In genomic region chr2:33477961-33478755, GRCm38 (mm10) we compare ENCODE assay signal across 23 mouse cellular contexts. TPM values are rescaled to one million over a fixed set of nuclear protein-coding genes. Genes with fewer than 3 reads are reported as not detected.
DNase-seq lines count a peak whose midpoint lies in the region; ATAC-seq and TF ChIP-seq lines count a peak whose summit lies in the region.
"Had no signal": no experiment of that assay in that cellular context is flagged by ENCODE, and none has a peak within 500 bp of the region (broad histone marks: within the 10 kb centered on the region; RNA-seq: fewer than 3 reads in every experiment).

No protein-coding gene starts in this region.

- DNase-seq in layer of hippocampus, adult 2 months (ENCODE audit: low spot score in 2 of 2): no peak
- DNase-seq in layer of hippocampus, adult 9-11 months: no peak
- DNase-seq in midbrain, embryonic 11.5 days (ENCODE audit: low spot score, missing footprints): peak; percentile 57
- DNase-seq in midbrain, postnatal 0 days (ENCODE audit: low spot score): no peak
- peak; percentile 74 for DNase-seq in ZHBTc4 (ENCODE audit: low read depth, low spot score)
- no peak for DNase-seq in gastrocnemius, postnatal 10 days
- no peak for DNase-seq in left cerebral cortex, adult 9 months (ENCODE audit: low spot score in 2 of 2)
- DNase-seq: adrenal gland, adult 2 months; adrenal gland, postnatal 14 days; cerebellum, adult 11 months; cerebellum, adult 2 months; cerebellum, adult 9-11 months; cerebellum, postnatal 25 days; gastrocnemius, postnatal 36 days; heart, adult 2 months had no signal

- no peak overlapping the region for H3K4me3 ChIP-seq in layer of hippocampus, adult 2 months
- no peak overlapping the region for H3K4me3 ChIP-seq in midbrain, embryonic 11.5 days (ENCODE audit: low read depth, low read length)
- H3K4me3 ChIP-seq in midbrain, postnatal 0 days (ENCODE audit: low read depth, low read length): no peak overlapping the region
- H3K4me3 ChIP-seq: embryonic facial prominence, embryonic 12.5 days; embryonic facial prominence, embryonic 15.5 days; forebrain, embryonic 12.5 days; forebrain, embryonic 15.5 days; heart, adult 2 months; heart, embryonic 10.5 days; heart, embryonic 13.5 days; hindbrain, embryonic 13.5 days had no signal

- ATAC-seq in midbrain, embryonic 11.5 days (ENCODE audit: low FRiP score): no peak
- no peak for ATAC-seq in midbrain, postnatal 0 days (ENCODE audit: low FRiP score)
- ATAC-seq: forebrain, embryonic 15.5 days; hindbrain, embryonic 16.5 days had no signal

- H3K9me3 ChIP-seq in midbrain, embryonic 11.5 days (ENCODE audit: control insufficient read depth, low read length): no peaks in the 10 kb centered on the region
- no peaks in the 10 kb centered on the region for H3K9me3 ChIP-seq in midbrain, postnatal 0 days (ENCODE audit: low read length)
- H3K9me3 ChIP-seq: embryonic facial prominence, embryonic 12.5 days; embryonic facial prominence, embryonic 15.5 days; forebrain, embryonic 12.5 days; forebrain, embryonic 15.5 days; heart, embryonic 10.5 days; heart, embryonic 13.5 days; hindbrain, embryonic 13.5 days had no signal

- no peaks in the 10 kb centered on the region for H3K27me3 ChIP-seq in midbrain, embryonic 11.5 days (ENCODE audit: control insufficient read depth, insufficient read depth, low read length)
- no peaks in the 10 kb centered on the region for H3K27me3 ChIP-seq in midbrain, postnatal 0 days (ENCODE audit: insufficient read depth, low read length)
- H3K27me3 ChIP-seq: embryonic facial prominence, embryonic 12.5 days; embryonic facial prominence, embryonic 15.5 days; forebrain, embryonic 12.5 days; forebrain, embryonic 15.5 days; hindbrain, embryonic 13.5 days had no signal

- no peaks in the 10 kb centered on the region for H3K36me3 ChIP-seq in midbrain, embryonic 11.5 days (ENCODE audit: control insufficient read depth, insufficient read depth, low read length)
- no peaks in the 10 kb centered on the region for H3K36me3 ChIP-seq in midbrain, postnatal 0 days (ENCODE audit: insufficient read depth, low read length)
- H3K36me3 ChIP-seq: embryonic facial prominence, embryonic 12.5 days; embryonic facial prominence, embryonic 15.5 days; forebrain, embryonic 12.5 days; forebrain, embryonic 15.5 days; heart, embryonic 10.5 days; heart, embryonic 13.5 days; hindbrain, embryonic 13.5 days had no signal

- H3K9ac ChIP-seq in midbrain, embryonic 11.5 days (ENCODE audit: low read length): no peak overlapping the region
- H3K9ac ChIP-seq in midbrain, postnatal 0 days (replicated peaks; ENCODE audit: low read length, poor library complexity, severe bottlenecking): no peak overlapping the region
- H3K9ac ChIP-seq: embryonic facial prominence, embryonic 12.5 days; embryonic facial prominence, embryonic 15.5 days; forebrain, embryonic 12.5 days; forebrain, embryonic 15.5 days; heart, embryonic 13.5 days; hindbrain, embryonic 13.5 days had no signal

- peak; percentile 31 for TF ChIP-seq CTCF in layer of hippocampus, adult 2 months (conservative IDR thresholded peaks at IDR 0.05)
- TF ChIP-seq CTCF in midbrain, postnatal 0 days (IDR thresholded peaks at IDR 0.05): no peak

- 87% methylated on average over 10 of the region's 10 CpGs for WGBS in midbrain, embryonic 11.5 days
- 88% methylated on average over 10 of the region's 10 CpGs for WGBS in midbrain, postnatal 0 days

- no peak overlapping the region for H3K27ac ChIP-seq in layer of hippocampus, adult 2 months
- no peak overlapping the region for H3K27ac ChIP-seq in midbrain, embryonic 11.5 days (ENCODE audit: low read depth, low read length)
- no peak overlapping the region for H3K27ac ChIP-seq in midbrain, postnatal 0 days (ENCODE audit: low read depth, low read length)
- H3K27ac ChIP-seq: embryonic facial prominence, embryonic 12.5 days; embryonic facial prominence, embryonic 15.5 days; forebrain, embryonic 12.5 days; forebrain, embryonic 15.5 days; heart, adult 2 months; heart, embryonic 10.5 days; heart, embryonic 13.5 days; hindbrain, embryonic 13.5 days had no signal

- H3K4me2 ChIP-seq in midbrain, embryonic 11.5 days: no peak overlapping the region
- no peak overlapping the region for H3K4me2 ChIP-seq in midbrain, postnatal 0 days (ENCODE audit: low read depth, low read length, poor library complexity, severe bottlenecking)
- H3K4me2 ChIP-seq: embryonic facial prominence, embryonic 12.5 days; embryonic facial prominence, embryonic 15.5 days; forebrain, embryonic 12.5 days; forebrain, embryonic 15.5 days; heart, embryonic 13.5 days; hindbrain, embryonic 13.5 days had no signal

- H3K4me1 ChIP-seq in midbrain, embryonic 11.5 days (ENCODE audit: control insufficient read depth, insufficient read depth, low read length): no peaks in the 10 kb centered on the region
- H3K4me1 ChIP-seq in midbrain, postnatal 0 days (ENCODE audit: insufficient read depth, low read length): no peaks in the 10 kb centered on the region
- H3K4me1 ChIP-seq: heart, embryonic 10.5 days; heart, embryonic 13.5 days had no signal

RNA-seq across cellular contexts. Expression of gene Zbtb43, which starts 9.8 kb away (rescaled TPM):
- 10 to 100 TPM; 24.1 to 27.4 TPM for total RNA-seq in layer of hippocampus, adult 2 months (2021)
- polyA plus RNA-seq in midbrain, embryonic 11.5 days (2014; fragmentation: Nextera tagmentation; extraction: Ambion mirVana): 23.9 and 26.1 TPM in 2 replicates
- total RNA-seq in midbrain, postnatal 0 days (2014; rRNA removed): 37.4 and 39.6 TPM in 2 replicates
- polyA plus RNA-seq in midbrain, postnatal 0 days (2015; fragmentation: Nextera tagmentation; extraction: Ambion mirVana): 19.8 and 21.2 TPM in 2 replicates
- 10 to 100 TPM; 16.8 to 21.0 TPM for total RNA-seq in gastrocnemius, postnatal 10 days (2021)

RNA-seq across cellular contexts. Expression of gene Zbtb34, which starts 47.0 kb away (rescaled TPM):
- total RNA-seq in layer of hippocampus, adult 2 months (2021): 10 to 100 TPM; 13.9 to 14.8 TPM
- polyA plus RNA-seq in midbrain, embryonic 11.5 days (2014; fragmentation: Nextera tagmentation; extraction: Ambion mirVana): 8.0 and 8.3 TPM in 2 replicates
- total RNA-seq in midbrain, postnatal 0 days (2014; rRNA removed): 24.9 and 25.3 TPM in 2 replicates
- polyA plus RNA-seq in midbrain, postnatal 0 days (2015; fragmentation: Nextera tagmentation; extraction: Ambion mirVana): 3.1 and 3.8 TPM in 2 replicates
- total RNA-seq in gastrocnemius, postnatal 10 days (2021): 10 to 100 TPM; 10.4 to 13.6 TPM

Comparison
In these comparisons a context has a peak if more than half of its experiments do, and no peak if none do; other contexts are left out.
1. DNase-seq: peak in midbrain, embryonic 11.5 days (single experiment) and ZHBTc4 (single experiment); none in layer of hippocampus, adult 2 months (0 of 2), layer of hippocampus, adult 9-11 months (single experiment), midbrain, postnatal 0 days (single experiment), gastrocnemius, postnatal 10 days (single experiment) and left cerebral cortex, adult 9 months (0 of 2).